Mouse (Mus musculus) erythroblast, embryonic 14.5 days (primary cell): Measurements from ENCODE around the gene Znrf1.

Experiments
- GATA1 ChIP-seq: IDR thresholded peaks from 2 replicates; pipeline ENCODE4 v1.6.1; 2012; ENCODE audit warnings: low read length, inconsistent platforms, mixed read lengths
- TAL1 ChIP-seq: IDR thresholded peaks from 3 replicates; pipeline ENCODE4 v1.6.1; 2012; ENCODE audit warnings: low read length, inconsistent platforms, mixed read lengths

DNA sequence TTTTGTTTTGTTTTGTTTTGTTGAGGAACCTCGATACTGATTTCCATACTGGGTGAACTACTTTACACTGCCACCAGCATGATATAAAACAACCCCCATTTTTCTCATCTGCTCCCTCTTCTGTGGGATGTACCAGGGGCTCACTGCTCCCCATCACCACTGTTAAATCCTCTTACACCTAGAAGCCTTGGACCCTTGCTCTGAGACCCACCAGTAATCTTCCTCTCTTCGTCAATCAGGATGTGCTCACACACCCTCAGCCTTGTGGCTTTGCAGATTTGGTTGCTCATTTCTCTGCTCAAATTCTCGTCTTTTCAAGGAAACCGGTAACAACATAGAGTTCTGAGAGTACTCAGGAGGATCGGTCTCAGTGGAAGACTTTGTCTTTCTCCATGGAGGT, 7.8 kb upstream of the Znrf1 start:
- TF ChIP-seq GATA1 = no peak
- no peak for TF ChIP-seq TAL1
